Mouse (Mus musculus) lung, postnatal 25 days (tissue): Measurements from ENCODE around the gene Ensa.

Experiments
- DNase-seq: peaks from one replicate; pipeline ENCODE4 v3.0.0; 2022; ENCODE audit warnings: low spot score

Gene Ensa

DNA sequence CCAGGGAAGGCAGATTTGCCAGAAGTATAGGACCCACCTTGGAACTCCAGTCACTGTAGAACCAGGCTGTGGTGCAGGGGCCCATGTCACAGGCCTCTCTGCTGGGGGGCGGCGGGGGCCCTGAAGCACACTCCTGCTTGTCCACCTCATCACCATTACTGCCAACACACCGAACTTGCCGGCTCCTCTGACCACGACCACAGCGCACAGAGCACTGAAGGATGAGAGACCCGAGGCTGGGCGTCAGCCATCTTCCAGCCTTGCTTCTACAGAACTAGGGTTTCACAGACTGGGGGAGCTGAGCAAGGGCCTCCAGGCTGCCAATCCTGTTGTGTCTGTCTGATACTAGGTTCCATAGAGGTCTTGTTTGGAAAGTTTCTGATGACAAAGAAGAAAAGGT is 54.8 kb downstream of the Ensa start:
- DNase-seq = no peak

DNA sequence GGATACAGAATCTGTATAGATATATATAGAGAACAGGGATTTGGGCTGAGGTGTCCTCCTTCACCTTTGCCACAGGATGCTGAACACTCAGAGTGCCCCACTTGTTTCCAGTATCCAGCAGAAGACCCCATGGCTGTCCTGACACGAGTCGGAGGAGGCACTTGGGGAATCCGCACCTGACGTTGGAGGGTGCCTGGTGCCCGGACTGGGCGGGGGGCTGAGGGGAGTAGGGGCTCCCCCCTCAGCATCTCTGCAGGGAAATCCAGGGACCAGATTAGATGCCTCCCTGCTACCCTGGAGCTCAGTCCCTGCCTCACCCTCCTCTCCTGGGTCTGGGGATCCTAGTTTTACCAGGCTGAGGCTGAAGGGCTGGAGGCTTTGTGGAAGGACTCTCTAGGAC is 55.9 kb downstream of the Ensa start:
- DNase-seq = no peak

GRCm38 (mm10) chr3:95681365-95681764 is 56.6 kb downstream of the Ensa start:
- DNase-seq = no peak
